Mouse (Mus musculus): ENCODE measurements around the gene Rad51c.

DNA sequence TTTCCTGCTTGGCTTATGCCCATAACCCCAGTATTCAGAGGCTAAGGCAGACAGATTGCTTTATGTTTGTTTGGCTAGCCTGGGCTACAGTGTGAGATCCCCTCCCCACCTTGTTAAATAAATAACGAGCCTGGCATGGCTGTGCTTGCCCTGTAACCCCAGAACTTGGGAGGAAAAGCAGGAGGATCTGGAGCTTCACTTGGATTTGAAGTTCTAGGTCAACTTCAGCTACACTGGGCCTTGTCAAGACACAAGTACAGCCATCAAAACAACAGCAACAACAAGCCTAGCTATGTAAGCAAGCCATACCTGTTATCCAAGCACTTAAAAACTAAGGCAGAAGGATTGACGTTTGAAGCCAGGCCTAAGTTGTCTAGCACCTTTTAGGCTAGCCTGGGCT, 25.6 kb upstream of the Rad51c start:
- TF ChIP-seq CTCF (IDR thresholded peaks at IDR 0.05; ENCODE audit: insufficient read depth, low read depth, low read length) = no peak
- no peak for TF ChIP-seq POLR2A (IDR thresholded peaks at IDR 0.05; ENCODE audit: insufficient read depth, low read depth, low read length)
